Mouse (Mus musculus) small intestine, adult 2 months (tissue): ENCODE data around the gene Rpusd3. TPM values are rescaled to one million over a fixed set of nuclear protein-coding genes. Genes with fewer than 3 reads are reported as not detected.

ENCODE experiments used
- H3K27ac ChIP-seq: fragments of 200-500 bp; 2 replicates; pipeline ENCODE4 v1.5.1; 2012; ENCODE audit warnings: low read depth, low read length, control low read depth, inconsistent platforms; ENCODE audit not compliant: insufficient read depth
- H3K27me3 ChIP-seq: fragments of 200-500 bp; 2 replicates; pipeline ENCODE4 v1.6.1; 2012; ENCODE audit warnings: mild to moderate bottlenecking, moderate library complexity, low read length, inconsistent platforms; ENCODE audit not compliant: control insufficient read depth, insufficient read depth
- H3K36me3 ChIP-seq: fragments of 200-500 bp; 2 replicates; pipeline ENCODE4 v1.6.1; 2012; ENCODE audit warnings: mild to moderate bottlenecking, low read length, control low read depth, inconsistent platforms; ENCODE audit not compliant: control insufficient read depth, insufficient read depth
- H3K4me1 ChIP-seq: fragments of 200-500 bp; 2 replicates; pipeline ENCODE4 v1.6.1; 2012; ENCODE audit warnings: low read length, inconsistent platforms, mixed read lengths; ENCODE audit not compliant: control insufficient read depth, insufficient read depth, insufficient read length
- H3K4me3 ChIP-seq: fragments of 200-500 bp; 2 replicates; pipeline ENCODE4 v1.5.1; 2012; ENCODE audit warnings: low read depth, mild to moderate bottlenecking, control low read depth, inconsistent platforms, low read length, moderate library complexity
- CTCF ChIP-seq: fragments of 200-500 bp; IDR thresholded peaks from 2 replicates; pipeline ENCODE4 v1.5.1; 2012; ENCODE audit warnings: low read depth, mild to moderate bottlenecking, control low read depth, inconsistent platforms, low read length, moderate library complexity, mixed read lengths; ENCODE audit not compliant: insufficient replicate concordance, insufficient read length; ENCODE audit errors: extremely low read depth
- POLR2A ChIP-seq: fragments of 200-500 bp; IDR thresholded peaks from 2 replicates; pipeline ENCODE4 v1.6.1; 2012; ENCODE audit warnings: low read depth, mild to moderate bottlenecking, control low read depth, inconsistent platforms, low read length, moderate library complexity
- WGBS: fragments of 180-500 bp; shearing (Covaris S2); methylation state at CpG from one replicate; pipeline ENCODE4 v1.1.7; 2018; 5-methylcytosine and 5-hydroxymethylcytosine counted together
- polyA plus RNA-seq: library from polyadenylated mRNA; depleted of rRNA; stranded (reverse); fragments of >200 nt; gene quantifications from 2 replicates; pipeline ENCODE4 v1.2.3, GENCODE M21; 2012

The Rpusd3 gene
- polyA plus RNA-seq, 1 experiment: 71.6 TPM

- Histone ChIP-seq H3K4me3 (no peak overlapping the region), H3K27me3 (no peaks in the 10 kb centered on the region), H3K4me1 (peaks cover 20% of the 10 kb centered on the region), H3K36me3 (peaks cover 23% of the 10 kb centered on the region), H3K27ac (no peak overlapping the region)
- WGBS: 95% methylated on average over 6 of the region's 6 CpGs
- TF ChIP-seq CTCF (no peak), POLR2A (no peak)
Measured at GRCm38 (mm10) chr6:113395501-113395900, 23.6 kb downstream of the Rpusd3 start.

GRCm38 (mm10) chr6:113394811-113395210, 24.3 kb downstream of the Rpusd3 start:
- no peaks in the 10 kb centered on the region for H3K27me3 ChIP-seq
- 93% methylated on average over 11 of the region's 11 CpGs for WGBS
- H3K4me1 ChIP-seq: peaks cover 22% of the 10 kb centered on the region
- H3K36me3 ChIP-seq: peaks cover 24% of the 10 kb centered on the region
- TF ChIP-seq CTCF (no peak), POLR2A (no peak)
- no peak overlapping the region for H3K4me3 ChIP-seq
- H3K27ac ChIP-seq: no peak overlapping the region

- Histone ChIP-seq H3K4me3 (no peak overlapping the region), H3K27me3 (no peaks in the 10 kb centered on the region), H3K27ac (no peak overlapping the region), H3K36me3 (peaks cover 30% of the 10 kb centered on the region), H3K4me1 (peaks cover 22% of the 10 kb centered on the region)
- TF ChIP-seq POLR2A (no peak), CTCF (no peak)
- 79% methylated on average over 6 of the region's 6 CpGs for WGBS
Measured at GRCm38 (mm10) chr6:113393951-113394350, 25.2 kb downstream of the Rpusd3 start.

- TF ChIP-seq CTCF (no peak), POLR2A (no peak)
- Histone ChIP-seq H3K27me3 (no peaks in the 10 kb centered on the region), H3K36me3 (peaks cover 35% of the 10 kb centered on the region), H3K27ac (no peak overlapping the region), H3K4me3 (peak overlapping the region; percentile 50), H3K4me1 (peaks cover 22% of the 10 kb centered on the region)
- WGBS: 9% methylated on average over 51 of the region's 51 CpGs
Measured at GRCm38 (mm10) chr6:113392387-113393071, 26.6 kb downstream of the Rpusd3 start.

GRCm38 (mm10) chr6:113392015-113392386, 27.1 kb downstream of the Rpusd3 start:
- no peaks in the 10 kb centered on the region for H3K27me3 ChIP-seq
- peak overlapping the region; percentile 50 for H3K4me3 ChIP-seq
- no peak overlapping the region for H3K27ac ChIP-seq
- H3K4me1 ChIP-seq: peaks cover 22% of the 10 kb centered on the region
- TF ChIP-seq CTCF (no peak), POLR2A (no peak)
- H3K36me3 ChIP-seq: peaks cover 40% of the 10 kb centered on the region
- WGBS: 30% methylated on average over 10 of the region's 10 CpGs

- TF ChIP-seq CTCF: no peak
- TF ChIP-seq POLR2A: no peak
Measured at GRCm38 (mm10) chr6:113390715-113391114, 28.4 kb downstream of the Rpusd3 start.

GRCm38 (mm10) chr6:113388960-113389359, 30.2 kb downstream of the Rpusd3 start, which contains the start of gene Ttll3:
Ttll3 (plus strand) TSS chr6:113389260.
- TF ChIP-seq POLR2A: no peak
- Histone ChIP-seq H3K4me1 (peaks cover 19% of the 10 kb centered on the region), H3K4me3 (no peak within 1 kb of the TSS), H3K36me3 (peaks cover 64% of the 10 kb centered on the region), H3K27me3 (no peaks in the 10 kb centered on the region), H3K27ac (no peak within 1 kb of the TSS)
- 72% methylated on average over 8 of the region's 8 CpGs for WGBS

More at GRCm38 (mm10) chr6:113390715-113391114, 28.4 kb downstream of the Rpusd3 start:
- Histone ChIP-seq H3K36me3 (peaks cover 50% of the 10 kb centered on the region), H3K4me1 (peaks cover 14% of the 10 kb centered on the region), H3K27me3 (no peaks in the 10 kb centered on the region), H3K27ac (peak overlapping the region; percentile 34; the same call in 1 of the 2 replicates), H3K4me3 (no peak overlapping the region)
- WGBS: 23% methylated on average over 3 of the region's 3 CpGs
